Mouse (Mus musculus) limb, embryonic 12.5 days (tissue): Measurements from ENCODE around the gene Fdxr. TPM values are rescaled to one million over a fixed set of nuclear protein-coding genes. Genes with fewer than 3 reads are reported as not detected.

Source experiments
- ATAC-seq: fragments of 200-750 bp; cut with Nextera tagmentation; 2 replicates; pipeline ENCODE4 v1.8.0; 2017; ENCODE audit warnings: low read depth, moderate TSS enrichment; ENCODE audit not compliant: insufficient number of reproducible peaks, insufficient read depth, low FRiP score, low TSS enrichment
- H3K27ac ChIP-seq: fragments of 300-500 bp; sonication (generic); 2 replicates; pipeline ENCODE4 v1.5.1; 2016; ENCODE audit warnings: mild to moderate bottlenecking, moderate library complexity
- H3K27me3 ChIP-seq: fragments of 300-500 bp; sonication (generic); 2 replicates; pipeline ENCODE4 v1.6.1; 2016; ENCODE audit warnings: mild to moderate bottlenecking, moderate library complexity
- H3K36me3 ChIP-seq: fragments of 300-500 bp; sonication (generic); 2 replicates; pipeline ENCODE4 v1.6.1; 2016; ENCODE audit warnings: mild to moderate bottlenecking, moderate library complexity
- H3K4me1 ChIP-seq: fragments of 300-500 bp; sonication (generic); replicated peaks from 2 replicates; pipeline ENCODE4 v1.6.1; 2016
- H3K4me2 ChIP-seq: fragments of 300-500 bp; sonication (generic); 2 replicates; pipeline ENCODE4 v1.6.1; 2016; ENCODE audit warnings: mild to moderate bottlenecking, moderate library complexity
- H3K4me3 ChIP-seq: fragments of 300-500 bp; sonication (generic); replicated peaks from 2 replicates; pipeline ENCODE4 v1.5.1; 2016; ENCODE audit warnings: mild to moderate bottlenecking
- H3K9ac ChIP-seq: fragments of 300-500 bp; sonication (generic); replicated peaks from 2 replicates; pipeline ENCODE4 v1.6.1; 2016; ENCODE audit warnings: mild to moderate bottlenecking, moderate library complexity
- H3K9me3 ChIP-seq: fragments of 300-500 bp; sonication (generic); 2 replicates; pipeline ENCODE4 v1.6.1; 2016; ENCODE audit warnings: mild to moderate bottlenecking, moderate library complexity
- WGBS: fragments of 180-500 bp; shearing (Covaris S2); methylation state at CpG from one replicate; pipeline ENCODE4 v1.1.7; 2016; 5-methylcytosine and 5-hydroxymethylcytosine counted together
- polyA plus RNA-seq: library from polyadenylated mRNA; unstranded; fragments of >200 nt; fragmentation: Nextera tagmentation; extraction: Ambion mirVana; gene quantifications from 2 replicates; pipeline ENCODE4 v1.2.1, GENCODE M21; 2016

The Fdxr gene
- polyA plus RNA-seq, 1 experiment from 2014 or later = 16.1 TPM

DNA sequence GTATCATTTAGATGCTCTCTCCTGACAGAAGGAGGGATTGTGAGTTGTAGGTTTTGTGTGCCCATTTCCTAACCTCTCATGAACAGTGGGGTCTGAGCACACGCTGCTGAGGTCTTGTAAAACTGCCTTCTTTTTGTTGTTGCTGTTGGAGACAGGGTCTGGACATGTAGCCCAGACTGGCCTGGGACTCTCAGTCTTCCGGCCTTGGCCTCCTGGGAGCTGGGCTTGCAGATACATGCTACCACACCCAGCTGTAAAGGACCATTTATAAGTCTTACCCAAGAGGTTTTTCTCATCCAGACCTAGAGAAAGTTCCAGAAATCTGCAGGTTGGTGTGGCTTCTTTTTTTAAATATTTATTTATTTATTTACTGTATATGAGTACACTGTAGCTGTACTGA lies 11.5 kb upstream of the Fdxr start:
- Histone ChIP-seq H3K9me3 (no peaks in the 10 kb centered on the region), H3K4me3 (no peak overlapping the region), H3K27ac (no peak overlapping the region), H3K27me3 (peaks cover 4% of the 10 kb centered on the region), H3K4me1 (no peaks in the 10 kb centered on the region), H3K9ac (no peak overlapping the region), H3K4me2 (no peak overlapping the region), H3K36me3 (no peaks in the 10 kb centered on the region)
- no peak for ATAC-seq
- 74% methylated on average over 2 of the region's 2 CpGs for WGBS

DNA sequence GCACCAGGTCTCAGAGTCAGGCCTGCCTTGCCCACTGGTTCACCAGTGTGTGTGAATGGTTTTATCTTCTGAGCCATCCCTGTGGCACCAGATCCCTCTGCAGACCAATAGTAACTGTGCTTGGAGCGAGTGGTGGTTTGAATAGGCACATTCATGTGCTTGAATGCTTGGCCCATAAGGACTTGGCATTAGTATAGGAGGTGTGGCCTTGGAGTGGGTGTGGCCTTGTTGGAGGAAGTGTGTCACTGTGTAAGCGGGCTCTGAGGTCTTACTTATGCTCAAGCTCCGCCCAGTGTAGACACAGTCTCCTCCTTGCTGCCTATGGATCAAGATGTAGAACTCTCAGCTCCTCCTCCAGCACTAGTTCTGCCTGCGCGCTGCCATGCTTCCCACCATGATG lies 10.5 kb upstream of the Fdxr start:
- Histone ChIP-seq H3K4me1 (no peaks in the 10 kb centered on the region), H3K9ac (no peak overlapping the region), H3K9me3 (no peaks in the 10 kb centered on the region), H3K4me3 (no peak overlapping the region), H3K27ac (no peak overlapping the region), H3K27me3 (peaks cover 4% of the 10 kb centered on the region), H3K4me2 (no peak overlapping the region), H3K36me3 (no peaks in the 10 kb centered on the region)
- no peak for ATAC-seq
- 89% methylated on average over 5 of the region's 5 CpGs for WGBS

DNA sequence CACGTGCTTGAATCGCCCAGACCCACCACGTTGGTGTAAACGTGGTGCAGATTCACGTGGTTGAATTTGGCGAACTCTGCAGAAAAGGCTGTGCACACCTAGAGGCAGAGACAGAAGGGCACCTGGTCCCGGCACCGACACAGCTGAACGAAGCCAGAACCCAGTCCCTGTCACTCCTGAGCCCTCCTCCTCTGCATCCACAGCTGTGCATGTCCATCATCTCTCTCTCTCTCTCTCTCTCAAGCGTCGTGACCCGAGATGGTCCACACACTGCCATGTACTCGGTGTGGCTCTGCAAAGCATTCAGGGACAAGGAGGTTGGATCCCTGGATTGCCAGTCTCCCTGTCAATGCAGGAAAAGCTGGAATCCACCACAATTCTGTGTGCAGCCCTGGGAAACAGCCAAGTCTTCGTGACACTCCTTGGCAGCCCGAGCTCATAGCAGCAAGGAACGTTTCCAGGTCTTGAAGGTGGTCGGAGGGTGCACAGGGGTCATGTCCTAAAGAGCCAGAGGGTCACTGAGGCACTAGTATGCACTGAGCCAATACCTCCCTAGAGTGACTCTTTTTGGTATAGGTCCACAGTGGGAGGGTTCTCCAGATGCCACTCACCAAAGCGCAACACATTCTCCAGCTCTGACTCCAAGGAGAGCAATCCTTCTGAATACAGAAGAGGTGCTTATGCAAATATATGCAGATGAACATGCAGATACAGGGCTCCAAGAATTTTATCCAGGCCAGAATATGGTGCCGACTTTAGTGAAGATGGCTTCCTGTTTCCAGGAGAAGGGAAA lies 9.5 kb upstream of the Fdxr start:
- Histone ChIP-seq H3K9ac (no peak overlapping the region), H3K9me3 (no peaks in the 10 kb centered on the region), H3K4me3 (no peak overlapping the region), H3K36me3 (no peaks in the 10 kb centered on the region), H3K27ac (no peak overlapping the region), H3K4me2 (no peak overlapping the region), H3K4me1 (no peaks in the 10 kb centered on the region), H3K27me3 (no peaks in the 10 kb centered on the region; the same call in 1 of the 2 replicates)
- ATAC-seq = no peak
- WGBS = 77% methylated on average over 19 of the region's 19 CpGs

DNA sequence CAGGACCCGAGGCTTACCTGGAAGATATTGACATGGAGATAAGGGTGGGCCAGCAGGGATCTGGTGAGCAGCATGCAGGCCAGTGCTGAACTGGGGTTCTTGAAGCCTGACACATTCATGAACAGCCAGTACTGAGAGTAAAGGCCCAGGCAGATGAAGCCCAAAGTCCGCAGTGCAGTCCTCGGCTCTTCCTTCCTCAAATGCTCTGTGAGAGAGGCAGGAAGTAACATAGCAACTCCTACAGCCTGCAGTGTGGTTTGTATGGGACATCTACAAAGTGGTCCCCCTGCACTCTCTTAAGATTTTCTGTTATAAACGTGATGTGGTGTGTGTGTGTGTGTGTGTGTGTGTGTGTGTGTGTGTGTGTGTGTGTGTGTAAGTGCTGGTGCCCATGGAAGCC lies 8.4 kb upstream of the Fdxr start:
- no peak for ATAC-seq
- Histone ChIP-seq H3K27me3 (no peaks in the 10 kb centered on the region; the same call in 1 of the 2 replicates), H3K4me2 (no peak overlapping the region), H3K4me3 (no peak overlapping the region), H3K9ac (no peak overlapping the region), H3K27ac (no peak overlapping the region), H3K4me1 (no peaks in the 10 kb centered on the region), H3K36me3 (no peaks in the 10 kb centered on the region), H3K9me3 (no peaks in the 10 kb centered on the region)
- WGBS = 62% methylated on average over 4 of the region's 4 CpGs

DNA sequence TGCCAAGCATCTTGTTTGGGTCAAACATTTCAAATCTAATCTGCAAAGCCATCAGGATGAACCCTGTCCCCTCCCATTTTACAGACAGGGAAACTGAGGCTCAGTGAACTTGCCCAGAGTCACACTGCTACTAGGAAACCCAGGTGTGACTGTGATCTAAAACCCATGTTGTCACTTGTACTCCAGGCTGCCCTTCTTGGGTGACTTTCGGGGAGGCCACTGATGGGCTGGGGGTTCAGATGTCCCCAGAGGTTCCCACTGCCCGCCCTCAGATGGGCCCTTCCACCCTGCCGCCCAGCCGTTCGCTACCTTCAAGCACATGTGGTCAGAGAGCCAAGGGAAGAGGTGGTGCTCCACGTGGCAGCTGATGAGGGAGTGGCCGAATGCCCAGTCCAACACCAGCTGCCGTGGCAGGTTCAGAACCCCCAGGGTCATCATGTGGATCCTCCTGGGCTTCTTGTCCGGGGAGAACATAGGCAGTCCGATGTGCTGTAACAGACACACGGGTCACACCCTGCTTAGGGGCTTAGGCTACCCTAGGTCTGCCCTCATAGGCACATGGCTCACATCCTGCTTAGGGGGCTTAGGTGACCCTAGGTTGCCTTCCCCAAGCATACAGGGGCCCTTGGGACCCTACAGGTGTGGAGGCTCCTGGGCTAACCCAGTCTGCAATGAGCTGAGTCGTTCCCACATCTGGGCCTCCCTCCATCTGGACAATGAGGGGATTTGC lies 7.2 kb upstream of the Fdxr start:
- H3K4me3 ChIP-seq = no peak overlapping the region
- no peak overlapping the region for H3K27ac ChIP-seq
- no peak overlapping the region for H3K9ac ChIP-seq
- no peak overlapping the region for H3K4me2 ChIP-seq
- 80% methylated on average over 12 of the region's 12 CpGs for WGBS
- H3K27me3 ChIP-seq = no peaks in the 10 kb centered on the region; the same call in 1 of the 2 replicates
- no peaks in the 10 kb centered on the region for H3K36me3 ChIP-seq
- no peaks in the 10 kb centered on the region for H3K4me1 ChIP-seq
- no peak for ATAC-seq
- no peaks in the 10 kb centered on the region for H3K9me3 ChIP-seq

DNA sequence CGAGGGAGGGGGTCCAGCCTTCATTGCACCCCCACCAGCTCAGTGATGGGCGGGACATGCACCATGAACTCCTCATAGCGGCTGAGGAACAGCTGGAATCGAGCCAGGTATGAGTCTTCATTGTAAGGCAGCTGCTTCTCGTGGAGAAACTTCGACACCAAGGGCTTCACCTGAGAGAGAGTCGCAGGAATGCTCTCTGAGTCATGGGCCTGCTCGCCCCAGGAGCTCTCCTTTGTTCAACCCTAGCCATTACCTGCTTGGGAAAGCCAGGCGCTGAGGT lies 6.6 kb upstream of the Fdxr start:
- H3K4me3 ChIP-seq = no peak overlapping the region
- no peak for ATAC-seq

DNA sequence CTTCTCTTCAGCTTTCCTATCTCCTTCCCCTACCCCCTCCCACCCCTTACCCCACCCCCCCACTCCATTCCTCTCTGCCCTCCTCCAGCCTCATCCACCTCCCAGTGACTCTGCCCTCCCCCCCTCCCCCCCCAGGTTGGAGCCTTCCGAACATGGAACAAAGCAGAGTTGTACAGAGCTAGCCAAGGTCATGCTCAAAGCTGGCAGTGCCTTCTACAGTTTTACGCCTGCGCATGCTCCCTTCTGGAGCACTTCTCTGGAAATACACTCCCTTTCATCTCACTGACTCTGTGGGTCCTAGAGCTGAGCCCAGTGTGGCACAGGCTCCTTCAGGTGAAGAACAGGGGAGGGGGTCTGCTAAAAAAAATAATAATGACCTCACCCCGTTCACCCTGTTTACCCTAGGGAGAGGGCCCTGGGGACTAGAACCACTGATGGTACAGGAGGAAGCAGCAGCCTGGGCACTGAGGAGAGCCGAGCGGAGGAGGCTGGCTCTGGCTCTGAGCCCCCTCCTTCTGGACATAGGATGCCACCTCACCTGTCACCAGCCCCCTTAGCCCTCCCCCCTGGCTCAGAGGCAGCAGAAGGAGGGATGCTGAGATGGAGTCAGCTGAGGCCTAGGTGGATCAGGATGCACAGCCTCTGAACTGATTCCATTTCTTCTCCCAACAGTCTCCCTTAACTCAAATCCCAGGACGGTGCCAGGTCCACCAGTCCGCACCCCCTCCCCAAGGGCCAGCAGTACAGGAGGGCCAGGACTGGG lies 6.1 kb upstream of the Fdxr start:
- peaks cover 3% of the 10 kb centered on the region for H3K4me1 ChIP-seq
- 85% methylated on average over 8 of the region's 8 CpGs for WGBS
- ATAC-seq = no peak
- no peaks in the 10 kb centered on the region; the same call in 1 of the 2 replicates for H3K27me3 ChIP-seq
- no peak overlapping the region for H3K4me3 ChIP-seq
- H3K9me3 ChIP-seq = no peaks in the 10 kb centered on the region
- no peaks in the 10 kb centered on the region for H3K36me3 ChIP-seq
- H3K4me2 ChIP-seq = no peak overlapping the region
- no peak overlapping the region for H3K27ac ChIP-seq
- H3K9ac ChIP-seq = no peak overlapping the region

More for the DNA sequence above, 6.6 kb upstream of the Fdxr start:
- no peaks in the 10 kb centered on the region for H3K36me3 ChIP-seq
- 76% methylated on average over 9 of the region's 9 CpGs for WGBS
- no peak overlapping the region for H3K4me2 ChIP-seq
- H3K9ac ChIP-seq = no peak overlapping the region
- no peaks in the 10 kb centered on the region for H3K9me3 ChIP-seq
- no peaks in the 10 kb centered on the region for H3K4me1 ChIP-seq
- no peak overlapping the region for H3K27ac ChIP-seq
- H3K27me3 ChIP-seq = no peaks in the 10 kb centered on the region; the same call in 1 of the 2 replicates

DNA sequence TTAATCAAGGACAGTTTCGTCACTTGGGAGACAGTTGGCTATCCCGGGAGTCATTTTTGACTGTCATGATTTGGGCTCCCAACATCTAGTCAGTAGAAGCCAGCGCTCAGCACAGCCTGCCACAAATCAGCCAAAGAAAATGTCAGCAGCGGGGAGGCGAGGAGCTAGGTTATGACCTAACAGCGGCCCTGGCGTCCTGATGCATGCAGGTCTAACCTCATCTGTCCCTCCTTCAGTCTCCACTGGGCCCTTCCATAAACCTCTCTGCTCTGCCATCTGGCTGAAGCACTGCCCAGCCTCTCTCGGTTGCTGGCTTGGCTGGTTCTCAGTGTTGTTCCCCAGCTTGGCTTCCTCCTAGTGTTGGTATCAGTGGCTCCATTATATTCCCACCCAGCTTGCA lies 5.4 kb upstream of the Fdxr start:
- Histone ChIP-seq H3K4me3 (no peak overlapping the region), H3K27me3 (no peaks in the 10 kb centered on the region; the same call in 1 of the 2 replicates), H3K9me3 (no peaks in the 10 kb centered on the region), H3K4me2 (no peak overlapping the region), H3K36me3 (no peaks in the 10 kb centered on the region), H3K27ac (no peak overlapping the region), H3K9ac (no peak overlapping the region), H3K4me1 (peaks cover 7% of the 10 kb centered on the region)
- WGBS = 66% methylated on average over 8 of the region's 8 CpGs
- ATAC-seq = no peak

DNA sequence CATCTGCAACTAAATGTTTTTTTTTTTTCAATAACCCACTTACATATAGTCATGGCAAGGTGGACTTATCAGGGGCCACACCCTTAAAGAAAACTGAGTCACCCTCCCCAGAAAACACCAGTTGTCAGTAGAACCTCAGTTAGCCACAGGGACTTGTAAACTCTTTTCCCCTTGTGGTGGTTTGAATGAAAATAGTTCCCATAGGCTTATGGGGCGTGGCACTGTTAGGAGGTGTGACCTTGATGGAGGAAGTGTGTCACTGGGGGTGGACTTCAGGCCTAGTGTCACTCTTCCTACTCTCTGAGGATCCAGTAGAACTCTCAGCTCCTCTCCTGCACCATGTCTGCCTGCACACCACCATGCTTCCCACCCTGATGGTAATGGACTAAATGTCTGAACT lies 2.9 kb upstream of the Fdxr start:
- no peak for ATAC-seq
- H3K27ac ChIP-seq = no peak overlapping the region
- no peak overlapping the region for H3K4me3 ChIP-seq
- H3K4me1 ChIP-seq = peaks cover 16% of the 10 kb centered on the region
- H3K9me3 ChIP-seq = no peaks in the 10 kb centered on the region
- no peaks in the 10 kb centered on the region for H3K27me3 ChIP-seq
- 74% methylated on average over 1 of the region's 1 CpGs for WGBS
- no peak overlapping the region for H3K4me2 ChIP-seq
- no peaks in the 10 kb centered on the region for H3K36me3 ChIP-seq
- no peak overlapping the region for H3K9ac ChIP-seq

DNA sequence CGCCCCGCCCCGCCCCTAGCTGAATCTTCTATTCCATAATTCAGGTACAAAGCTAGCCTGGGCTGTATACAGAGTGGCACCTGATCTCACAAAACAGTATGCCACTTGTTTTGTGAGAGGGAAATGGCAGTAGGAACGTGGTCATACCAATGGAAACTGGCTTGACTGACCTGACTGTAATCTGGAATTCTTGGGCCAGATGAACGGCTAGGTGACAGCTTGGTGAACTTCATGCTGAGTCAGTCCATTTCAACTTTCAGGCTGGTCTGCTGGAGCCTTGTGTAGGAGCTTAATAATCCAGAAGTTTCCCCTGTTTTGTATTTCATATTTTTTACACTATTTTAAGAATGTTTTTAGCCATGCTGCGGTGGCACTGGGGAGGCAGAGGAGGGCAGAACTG lies 1.3 kb upstream of the Fdxr start:
- peaks cover 16% of the 10 kb centered on the region for H3K4me1 ChIP-seq
- H3K27ac ChIP-seq = no peak overlapping the region
- no peak overlapping the region for H3K9ac ChIP-seq
- no peaks in the 10 kb centered on the region for H3K36me3 ChIP-seq
- H3K4me3 ChIP-seq = peak overlapping the region; percentile 54; the same call in 1 of the 2 replicates
- H3K4me2 ChIP-seq = peak overlapping the region; percentile 74
- H3K27me3 ChIP-seq = no peaks in the 10 kb centered on the region
- 73% methylated on average over 6 of the region's 6 CpGs for WGBS
- H3K9me3 ChIP-seq = no peaks in the 10 kb centered on the region
- no peak for ATAC-seq

DNA sequence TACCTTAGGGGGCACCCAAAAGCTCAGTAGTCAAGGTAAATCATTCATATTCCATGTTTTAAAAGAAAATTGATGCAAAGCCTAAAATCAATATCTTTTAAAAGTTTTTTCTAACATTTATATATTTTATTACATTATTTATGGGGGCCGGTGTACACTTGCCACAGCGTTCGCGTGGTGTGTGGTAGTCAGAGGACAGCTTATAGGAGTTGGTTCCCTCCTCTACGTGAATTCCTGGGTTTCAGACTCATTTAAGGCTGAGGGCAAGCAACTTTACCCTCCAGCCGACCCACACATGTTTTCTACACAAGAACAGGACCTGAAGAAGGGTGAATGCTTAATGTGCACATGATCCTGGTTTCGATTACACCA lies 740 bp upstream of the Fdxr start:
- H3K4me2 ChIP-seq = peak overlapping the region; percentile 74
- H3K4me1 ChIP-seq = peaks cover 16% of the 10 kb centered on the region
- H3K27ac ChIP-seq = peak overlapping the region; percentile 82; the same call in 1 of the 2 replicates
- no peaks in the 10 kb centered on the region for H3K27me3 ChIP-seq
- H3K9ac ChIP-seq = peak overlapping the region; percentile 50
- H3K4me3 ChIP-seq = peak overlapping the region; percentile 54
- WGBS = 23% methylated on average over 7 of the region's 7 CpGs
- ATAC-seq = no peak
- no peaks in the 10 kb centered on the region for H3K9me3 ChIP-seq
- H3K36me3 ChIP-seq = no peaks in the 10 kb centered on the region
